Mouse (Mus musculus): ENCODE measurements around the gene Irf3.

Gene Irf3

DNA sequence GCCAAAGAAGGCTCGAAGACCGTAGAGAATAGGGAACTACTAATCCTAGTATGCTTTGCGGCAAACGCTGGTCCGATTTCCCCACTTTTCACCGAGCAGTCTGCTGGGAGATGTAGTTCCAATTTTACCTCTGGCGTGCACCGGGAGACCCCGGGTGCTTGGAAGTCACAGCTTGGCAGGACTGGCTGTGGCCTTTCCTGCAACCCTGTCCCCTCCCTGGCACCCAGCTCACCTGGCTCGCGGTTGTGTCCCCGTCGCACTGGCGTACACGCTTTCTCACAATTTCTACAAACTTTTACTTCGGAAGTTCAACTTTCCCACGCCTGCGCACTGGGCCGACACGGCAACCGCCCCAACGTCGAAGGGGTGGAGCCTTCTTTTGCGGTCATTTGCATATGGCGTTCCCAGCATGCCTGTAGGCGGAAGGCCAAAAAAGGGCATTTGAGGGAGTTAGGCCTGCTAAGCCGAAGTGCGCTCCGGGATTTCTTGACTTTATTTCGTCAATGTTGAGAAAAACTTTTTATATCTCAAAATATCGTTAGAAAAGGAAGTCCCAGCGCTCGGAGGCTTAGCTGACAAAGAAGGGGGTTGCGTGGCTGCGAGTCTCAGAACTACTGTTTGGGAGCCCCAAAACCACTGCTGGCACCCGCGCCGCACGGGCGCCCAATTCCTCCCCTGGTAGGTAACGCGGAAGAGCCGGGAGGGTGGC lies at the start of gene Irf3:
Irf3 (plus strand) TSS at position 418 of the 709 bp plus-strand sequence.
- DNase-seq (ENCODE audit: low spot score in 2 of 2): peak; percentile 96 to 97

DNA sequence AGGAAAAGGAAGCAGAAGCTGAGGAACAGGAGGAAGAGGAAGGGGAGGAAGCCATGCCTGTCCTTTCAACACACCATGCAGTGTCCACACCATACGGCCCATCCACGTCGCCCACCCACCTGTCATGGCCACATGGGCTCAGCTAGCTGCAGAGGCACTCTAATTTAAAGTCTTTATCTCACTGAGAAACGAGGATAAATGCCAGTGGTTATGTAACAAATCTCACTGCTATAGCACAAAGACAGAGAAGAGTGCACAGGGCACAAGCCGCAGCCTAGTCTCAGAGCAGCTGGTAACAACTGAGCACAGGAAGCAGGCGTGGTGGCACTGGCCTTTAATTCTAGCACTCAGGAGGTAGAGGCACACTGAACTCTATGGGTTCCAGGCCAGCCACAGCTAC lies 47.5 kb upstream of the Irf3 start:
- no peak for DNase-seq (ENCODE audit: low spot score in 2 of 2)

DNA sequence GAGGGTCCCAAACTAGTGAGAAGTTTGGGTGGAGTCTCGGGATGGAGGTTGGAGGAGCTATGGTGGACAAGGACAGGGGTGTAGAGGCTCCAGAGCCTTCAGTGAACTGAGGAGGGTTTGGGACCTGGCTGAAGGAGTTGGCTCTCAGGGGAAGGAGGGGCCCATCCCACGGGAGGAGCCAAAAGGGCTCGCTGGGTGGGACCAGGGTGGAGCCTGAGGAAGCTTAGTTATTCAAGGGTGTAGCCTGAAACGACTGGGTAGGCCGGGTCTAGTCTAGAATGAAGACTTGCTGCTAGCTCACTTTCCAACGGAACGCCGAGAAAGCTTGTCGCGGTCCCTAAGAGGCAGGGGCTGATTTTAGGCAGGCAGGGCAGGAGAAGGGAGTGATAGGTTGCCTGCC lies 45.5 kb upstream of the Irf3 start:
- peak; percentile 30 to 50 for DNase-seq (ENCODE audit: low spot score in 2 of 2)

DNA sequence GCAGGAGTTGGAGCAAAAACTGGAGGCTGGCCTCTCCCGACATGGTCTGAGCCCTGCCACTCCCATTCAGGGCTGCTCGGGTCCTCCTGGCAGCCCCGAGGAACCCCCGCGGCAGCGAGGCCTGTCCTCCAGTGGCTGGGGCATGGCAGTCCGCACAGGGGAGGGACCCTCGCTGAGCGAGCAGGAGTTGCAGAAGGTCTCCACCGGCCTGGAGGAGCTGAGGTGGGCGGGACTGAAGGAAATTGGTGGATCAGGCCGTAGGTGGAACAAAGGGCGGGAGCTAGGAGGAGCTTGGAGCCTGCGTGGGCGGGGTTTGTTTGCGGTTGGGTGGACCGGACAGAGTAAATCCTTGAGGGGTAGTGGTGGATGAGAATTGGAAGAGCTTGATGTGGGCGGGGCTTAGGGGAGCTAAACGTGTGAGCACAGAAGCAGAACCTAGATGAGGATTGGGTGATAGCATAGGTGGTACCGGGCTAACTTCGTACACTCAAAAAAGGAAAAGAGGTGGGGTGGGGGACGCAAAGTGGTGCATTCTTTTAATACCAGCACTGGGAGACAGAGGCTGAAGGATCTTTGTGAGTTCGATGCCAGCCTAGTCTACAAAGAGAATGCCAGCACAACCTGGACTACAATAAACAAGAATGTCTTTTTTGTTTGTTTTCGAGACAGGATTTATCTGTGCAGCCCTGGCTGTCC lies 44.7 kb upstream of the Irf3 start:
- peak; percentile 74 to 80 for DNase-seq (ENCODE audit: low spot score in 2 of 2)

DNA sequence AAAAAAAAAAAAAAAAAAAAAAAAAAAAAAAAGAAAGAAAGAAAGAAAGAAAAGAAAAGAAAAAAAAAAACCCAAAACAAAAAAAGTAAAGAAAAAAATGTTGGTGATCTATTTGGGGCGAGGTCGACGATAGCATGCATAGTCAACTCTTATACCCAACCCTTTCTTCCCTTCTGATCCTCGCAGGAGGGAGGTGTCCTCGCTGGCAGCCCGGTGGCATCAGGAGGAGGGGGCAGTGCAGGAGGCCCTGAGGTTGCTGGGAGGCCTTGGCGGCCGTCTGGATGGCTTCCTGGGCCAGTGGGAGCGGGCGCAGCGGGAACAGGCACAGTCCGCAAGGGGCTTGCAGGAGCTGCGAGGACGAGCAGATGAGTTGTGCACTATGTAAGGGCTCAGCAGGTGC lies 43.9 kb upstream of the Irf3 start:
- DNase-seq (ENCODE audit: low spot score in 2 of 2): no peak

DNA sequence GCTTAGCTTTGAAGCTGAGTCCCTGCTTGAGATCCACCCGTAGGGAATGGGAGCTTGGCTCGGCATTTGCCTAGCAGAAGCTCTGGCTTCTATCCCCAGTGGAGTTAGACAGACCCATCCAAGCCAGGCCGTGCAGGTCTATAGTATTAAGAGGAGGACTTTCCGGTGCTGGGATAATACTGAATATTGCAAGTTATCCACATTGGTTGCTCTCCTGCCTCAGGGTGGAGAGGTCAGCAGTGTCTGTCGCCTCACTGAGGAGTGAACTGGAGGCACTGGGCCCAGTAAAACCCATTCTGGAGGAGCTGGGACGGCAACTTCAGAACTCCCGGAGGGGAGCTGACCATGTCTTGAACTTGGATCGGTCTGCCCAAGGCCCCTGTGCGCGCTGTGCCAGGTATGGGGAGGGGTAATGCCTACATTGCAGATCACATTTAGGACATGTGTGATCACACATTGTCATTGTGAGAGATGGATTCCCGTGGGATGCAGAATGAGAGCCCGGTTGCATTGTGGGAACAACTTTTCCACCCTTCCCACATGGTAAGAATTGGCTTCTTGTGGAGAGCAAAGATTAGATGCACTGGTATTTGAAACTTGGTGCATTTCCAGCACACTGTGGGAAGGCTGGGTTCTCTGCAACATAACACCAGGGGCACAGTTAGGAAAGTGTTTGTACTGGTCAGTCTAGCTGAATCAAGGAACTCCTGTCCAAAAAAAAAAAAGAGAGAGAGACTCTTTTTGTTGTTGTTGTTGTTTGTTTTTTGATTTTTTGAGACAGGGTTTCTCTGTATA lies 43.2 kb upstream of the Irf3 start:
- no peak for DNase-seq (ENCODE audit: low spot score in 2 of 2)

DNA sequence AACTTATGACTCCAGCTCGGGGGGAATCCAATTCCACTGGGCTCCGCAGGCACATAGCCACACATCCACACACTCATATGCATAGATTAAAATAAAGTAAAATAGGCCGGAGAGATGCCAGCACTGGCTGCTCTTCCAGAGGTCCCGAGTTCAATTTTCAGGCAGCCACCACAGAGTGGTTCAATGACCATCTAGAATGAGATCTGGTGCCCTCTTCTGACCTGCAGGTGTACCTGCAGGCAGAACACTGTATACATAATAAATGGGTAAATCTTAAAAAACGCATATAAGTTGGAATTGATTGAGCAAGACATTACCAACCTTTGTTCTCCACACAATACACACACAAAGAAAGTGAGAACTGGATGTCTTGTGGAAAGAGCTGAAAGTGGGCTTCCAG lies 41.8 kb upstream of the Irf3 start:
- DNase-seq (ENCODE audit: low spot score in 2 of 2): no peak

DNA sequence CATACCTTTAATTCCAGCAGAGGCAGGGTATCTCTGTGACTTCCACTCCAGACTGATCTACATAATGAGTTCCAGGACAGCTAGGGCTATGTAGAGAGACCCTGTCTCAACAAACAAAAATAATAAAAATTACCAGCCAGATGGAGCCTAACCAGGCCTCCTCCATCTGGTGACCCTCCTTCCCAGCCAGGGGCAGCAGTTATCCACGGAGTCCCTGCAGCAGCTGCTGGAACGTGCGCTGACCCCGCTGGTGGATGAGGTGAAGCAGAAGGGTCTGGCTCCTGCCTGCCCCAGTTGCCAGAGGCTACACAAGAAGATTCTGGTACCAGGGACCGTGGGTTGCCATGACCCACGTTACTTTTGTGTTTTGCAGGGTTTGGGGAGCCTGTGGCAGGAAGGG lies 41.2 kb upstream of the Irf3 start:
- no peak for DNase-seq (ENCODE audit: low spot score in 2 of 2)

DNA sequence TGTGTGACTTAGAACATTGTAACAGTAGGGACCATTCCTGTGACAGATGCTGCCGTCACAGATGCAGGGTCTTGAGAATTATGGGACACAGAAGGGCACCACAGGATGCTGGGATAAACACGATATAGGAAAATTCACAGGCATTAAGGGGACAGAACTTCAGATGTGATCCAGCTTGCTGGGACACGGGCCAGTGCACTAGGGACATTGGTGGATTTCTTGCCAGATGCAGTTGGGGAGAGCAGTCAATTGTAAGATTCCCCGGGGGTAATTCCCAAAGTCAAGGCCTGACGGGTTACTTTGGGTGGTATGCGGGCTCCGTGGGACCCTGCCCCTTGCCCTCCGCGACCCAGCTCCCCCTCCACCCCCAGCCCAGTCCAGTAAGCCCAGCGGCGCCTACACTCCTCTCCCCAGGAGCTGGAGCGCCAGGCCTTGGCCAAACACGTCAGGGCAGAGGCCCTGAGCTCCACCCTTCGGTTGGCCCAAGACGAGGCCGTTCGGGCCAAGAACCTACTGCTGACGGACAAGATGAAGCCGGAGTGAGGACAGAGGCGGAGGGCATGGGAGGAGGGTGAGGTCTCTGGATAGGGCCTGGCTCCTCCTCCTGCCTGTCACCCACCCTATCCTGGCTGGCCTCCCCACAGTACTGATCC lies 40.1 kb upstream of the Irf3 start:
- no peak for DNase-seq (ENCODE audit: low spot score in 2 of 2)

DNA sequence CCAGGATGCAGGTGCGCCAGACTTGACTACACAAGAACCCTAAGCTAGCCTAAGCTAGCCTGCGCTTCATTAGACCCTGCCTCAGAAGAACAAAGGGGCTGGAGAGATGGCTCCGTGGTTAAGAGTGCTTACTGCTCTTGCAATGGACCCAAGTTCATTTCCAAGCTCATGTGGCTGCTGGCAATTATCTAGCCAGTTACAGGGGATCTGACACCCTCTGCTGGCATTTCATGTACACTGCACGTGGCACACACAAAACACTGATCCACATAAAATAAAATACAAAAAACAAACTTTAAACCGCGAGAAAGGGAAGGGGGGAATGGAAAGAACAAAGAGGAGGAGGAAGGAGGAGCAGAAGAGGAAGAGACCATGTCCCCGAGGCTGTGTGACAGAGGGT lies 39.2 kb upstream of the Irf3 start:
- no peak for DNase-seq (ENCODE audit: low spot score in 2 of 2)

DNA sequence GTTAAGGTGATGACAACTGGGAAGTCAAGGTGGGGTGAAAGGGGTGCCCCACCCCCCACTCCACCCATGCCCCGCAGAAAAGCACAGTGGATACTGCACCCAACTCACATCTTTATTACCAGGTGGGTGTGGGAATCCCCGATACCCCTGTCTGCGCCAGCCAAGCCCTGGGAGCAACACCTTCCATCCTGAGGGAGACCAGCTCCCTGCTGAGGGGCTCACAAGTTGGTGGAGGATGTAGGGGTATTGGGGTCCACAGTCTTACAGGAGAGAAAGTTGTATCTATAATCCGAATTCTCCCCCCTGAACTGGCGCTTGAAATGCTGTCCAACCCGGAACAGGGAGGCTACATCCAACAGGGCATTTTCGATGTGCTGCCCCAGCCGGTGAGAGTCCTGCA lies 38.2 kb upstream of the Irf3 start:
- no peak for DNase-seq (ENCODE audit: low spot score in 2 of 2)

DNA sequence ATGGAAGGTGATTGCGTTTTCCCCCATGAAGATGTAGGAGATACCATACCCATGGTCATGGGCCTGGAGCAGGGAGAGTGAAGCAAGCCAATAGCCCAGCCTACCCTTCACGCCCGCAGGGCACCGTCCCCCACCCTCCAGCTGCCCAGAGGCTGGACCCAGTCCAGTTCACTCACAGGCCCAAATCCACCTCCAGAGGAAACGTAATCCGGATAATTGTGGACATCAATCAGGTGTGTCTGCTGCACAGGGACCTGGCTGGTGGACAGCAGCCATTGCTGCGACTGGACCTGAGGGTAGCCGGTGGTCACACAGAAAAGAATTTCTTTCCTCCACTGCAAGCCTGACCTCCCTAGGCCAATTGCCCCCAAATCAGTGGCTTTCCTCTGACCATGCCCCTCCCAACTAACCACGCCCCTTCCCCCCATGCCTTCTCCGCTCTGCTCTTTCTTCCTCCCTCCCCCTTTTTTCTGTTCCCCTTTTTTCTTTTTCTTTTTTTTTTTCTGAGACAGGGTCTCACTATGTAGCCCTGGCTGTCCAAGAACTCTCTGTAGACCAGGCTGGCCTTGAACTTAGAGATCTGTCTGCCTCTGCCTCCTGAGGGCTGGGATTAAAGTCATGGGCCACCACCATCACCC lies 37.5 kb upstream of the Irf3 start:
- peak; percentile 74 to 75 for DNase-seq (ENCODE audit: low spot score in 2 of 2)

DNA sequence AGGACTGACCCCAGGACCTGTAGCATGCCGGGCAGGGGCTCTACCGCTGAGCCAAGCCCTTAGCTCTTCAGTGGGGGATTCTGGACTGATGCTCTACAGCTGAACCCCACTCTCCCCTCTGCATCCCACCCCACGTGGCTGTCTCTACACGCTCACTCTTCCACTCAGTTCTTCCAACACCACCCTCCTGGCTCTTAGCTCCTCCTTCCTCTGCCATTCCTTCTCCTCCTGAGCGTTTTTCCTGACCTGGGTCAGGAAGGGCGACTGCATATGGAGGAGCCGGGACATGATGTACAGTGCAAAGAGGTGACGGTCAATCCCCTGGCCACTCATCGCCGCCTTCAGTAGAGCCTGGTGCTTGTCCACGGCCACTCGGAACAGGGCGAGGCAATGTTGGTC lies 36.9 kb upstream of the Irf3 start:
- DNase-seq (ENCODE audit: low spot score in 2 of 2): no peak

DNA sequence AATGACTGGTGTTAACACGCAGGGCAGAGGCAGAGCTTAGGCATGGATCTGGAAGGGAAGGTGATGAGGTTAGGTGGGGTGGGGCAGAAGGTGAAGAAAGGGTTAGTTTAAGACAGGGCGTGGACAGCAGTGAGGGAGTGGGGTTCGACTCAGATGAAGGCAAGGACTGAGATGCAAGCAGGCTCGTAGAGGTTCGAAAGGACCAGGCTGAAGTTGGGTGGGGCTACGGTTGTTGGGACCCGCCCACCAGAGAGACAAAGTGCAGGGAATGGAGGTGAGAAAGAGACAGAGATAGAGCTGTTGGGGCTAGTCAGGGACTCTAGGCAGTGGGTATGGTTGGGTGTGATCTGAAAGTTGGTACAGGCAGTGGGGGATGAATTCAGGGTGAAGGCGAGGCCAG lies 35.1 kb upstream of the Irf3 start:
- no peak for DNase-seq (ENCODE audit: low spot score in 2 of 2)

DNA sequence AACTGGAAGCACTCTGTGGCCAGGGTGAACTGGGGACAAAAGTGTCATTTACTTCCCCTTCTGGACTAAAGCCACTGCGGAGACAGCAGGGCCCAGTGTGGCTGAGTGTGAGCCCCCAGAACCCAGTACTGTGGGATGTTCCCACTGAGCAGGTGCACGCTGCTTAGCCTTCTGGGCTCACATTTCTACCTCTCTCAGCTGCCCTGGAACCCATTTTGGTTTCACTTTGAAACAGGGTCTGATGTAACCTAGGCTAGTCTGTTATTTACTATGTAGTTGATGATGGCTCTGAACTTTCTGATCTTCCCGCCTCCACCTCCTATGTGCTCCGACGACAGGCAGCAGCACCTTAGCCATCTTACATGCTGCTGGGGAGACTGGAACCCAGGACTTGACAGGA lies 34.6 kb upstream of the Irf3 start:
- DNase-seq (ENCODE audit: low spot score in 2 of 2): no peak

DNA sequence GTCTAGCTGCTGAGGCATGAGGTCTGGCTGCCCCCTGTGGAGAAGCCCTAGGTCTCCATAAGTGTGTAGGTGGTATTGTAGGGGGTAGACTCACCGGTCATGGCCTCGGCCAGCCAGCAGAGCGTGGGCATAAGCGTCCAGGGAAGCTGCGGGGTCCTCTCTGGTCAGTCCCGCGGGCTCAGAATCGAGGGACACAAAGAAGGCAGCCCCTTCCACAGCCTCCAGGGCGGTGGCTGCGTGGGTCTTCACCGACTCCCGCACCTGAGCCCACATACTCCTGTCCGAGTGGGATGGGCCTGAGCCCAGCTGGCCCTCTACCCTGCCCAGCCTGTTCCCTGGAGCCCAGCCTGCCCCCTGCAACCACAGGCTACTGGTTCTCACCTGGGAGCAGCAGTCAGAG lies 32.5 kb upstream of the Irf3 start:
- no peak for DNase-seq (ENCODE audit: low spot score in 2 of 2)

DNA sequence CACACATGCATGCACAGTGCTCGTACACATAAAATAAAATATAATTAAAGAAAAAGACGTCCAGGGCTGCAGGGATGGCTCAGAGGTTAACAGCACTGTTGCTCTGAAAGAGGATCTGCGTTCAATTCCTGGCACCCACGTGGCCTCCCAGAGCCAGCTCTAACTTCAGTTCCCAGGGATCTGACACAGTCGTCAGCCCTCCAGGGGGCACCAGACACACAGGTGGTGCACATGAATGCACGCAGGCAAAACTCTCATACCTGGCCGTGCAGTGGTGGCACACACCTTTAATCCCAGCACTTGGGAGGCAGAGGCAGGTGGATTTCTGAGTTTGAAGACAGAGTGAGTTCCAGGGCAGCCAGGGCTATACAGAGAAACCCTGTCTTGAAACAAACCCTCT lies 31.5 kb upstream of the Irf3 start:
- no peak for DNase-seq (ENCODE audit: low spot score in 2 of 2)

DNA sequence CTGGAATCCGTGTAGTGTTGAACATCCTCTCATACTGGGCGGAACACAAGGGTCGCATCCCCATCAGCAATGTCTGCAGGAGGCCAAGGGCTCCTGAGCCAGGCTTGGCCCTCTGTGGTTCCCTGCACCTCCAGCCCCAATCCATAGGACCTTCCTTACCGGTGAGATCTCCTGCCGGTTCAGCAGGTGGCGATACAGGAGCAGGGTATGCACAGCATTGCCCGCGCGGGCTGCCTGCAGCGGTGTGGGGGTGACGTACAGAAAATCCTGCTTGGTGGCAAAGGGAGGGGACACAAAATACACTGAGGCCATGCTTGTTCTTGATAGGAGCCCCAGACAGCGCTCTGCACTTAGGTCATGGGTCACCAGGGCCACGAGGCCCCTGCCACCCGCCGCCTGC lies 30.8 kb upstream of the Irf3 start:
- no peak for DNase-seq (ENCODE audit: low spot score in 2 of 2)

DNA sequence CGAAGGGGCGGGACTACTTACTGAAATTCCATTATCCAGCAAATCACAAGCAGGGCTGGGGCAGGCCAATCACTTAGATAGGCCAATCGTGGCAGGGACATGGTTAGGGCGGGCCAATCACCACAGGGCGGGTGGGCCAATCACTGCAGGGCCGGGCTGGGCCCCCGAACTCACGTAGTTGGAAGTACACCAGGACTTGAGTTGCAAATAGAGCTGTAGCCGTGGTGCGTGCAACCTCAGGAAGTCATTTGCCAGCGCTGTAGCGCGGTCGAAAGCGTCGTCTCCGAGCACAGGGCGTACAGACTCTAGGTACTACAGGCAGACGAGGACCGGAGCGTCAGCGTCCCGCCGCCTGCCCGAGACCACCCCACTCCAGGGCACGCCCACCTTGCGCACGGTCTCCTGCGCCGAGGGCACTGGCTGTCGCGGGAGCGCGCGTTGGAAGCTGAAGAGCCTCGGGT lies 27.2 kb upstream of the Irf3 start:
- peak; percentile 74 for DNase-seq (ENCODE audit: low spot score in 2 of 2)

DNA sequence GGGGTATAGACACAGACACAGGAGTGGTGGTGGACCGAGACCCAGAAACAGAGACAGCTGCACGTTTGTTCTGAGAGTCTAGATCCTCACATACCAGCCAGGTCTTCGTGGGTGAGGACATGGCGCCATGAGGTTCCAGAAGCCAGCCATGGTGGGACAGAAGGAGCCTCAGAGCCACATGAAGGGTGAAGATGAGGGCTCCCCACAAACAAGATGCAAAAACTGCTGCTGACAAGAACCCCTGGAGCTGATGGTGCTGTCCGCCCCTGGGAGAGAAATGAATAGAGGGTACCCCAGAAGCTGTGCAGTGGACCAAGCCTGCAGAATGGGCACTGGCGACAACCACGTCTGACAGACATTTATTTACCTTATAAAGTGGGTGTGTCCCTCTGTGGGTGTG lies 26.3 kb upstream of the Irf3 start:
- DNase-seq (ENCODE audit: low spot score in 2 of 2): no peak

DNA sequence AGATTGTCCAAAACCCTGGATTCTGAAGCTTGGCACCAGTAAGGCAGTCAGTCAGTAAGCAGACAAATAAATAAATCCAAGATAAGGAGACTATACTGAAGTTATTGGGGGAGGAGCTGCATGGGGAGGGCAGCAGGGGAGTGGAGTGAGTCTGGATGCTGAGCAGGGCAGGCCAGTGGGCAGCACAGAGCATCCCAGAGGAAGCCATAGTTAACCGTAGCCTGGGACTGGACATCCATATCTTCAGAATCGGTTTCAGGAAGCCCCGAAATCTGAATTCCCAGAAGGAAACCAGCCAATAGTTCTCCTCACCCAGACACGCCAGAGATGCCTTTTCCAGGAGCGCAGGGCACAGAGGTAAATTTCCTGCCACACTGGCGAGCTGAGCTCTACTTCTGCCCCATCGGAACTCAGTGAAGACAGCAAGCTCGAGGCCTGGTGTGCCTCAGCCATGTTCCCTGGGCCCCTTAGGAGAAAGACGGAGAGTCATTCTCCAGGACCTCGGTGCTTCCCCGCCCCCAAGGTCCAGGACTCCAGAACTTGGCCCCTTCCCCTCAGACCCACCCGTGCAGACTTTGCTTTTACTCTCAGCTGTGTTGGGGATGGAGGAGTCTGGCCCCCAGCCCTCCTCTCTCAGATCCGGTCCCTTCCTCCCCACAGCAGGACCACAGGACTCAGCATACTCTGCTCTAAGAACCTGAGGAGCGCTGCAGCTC lies 23.9 kb upstream of the Irf3 start:
- no peak for DNase-seq (ENCODE audit: low spot score in 2 of 2)
